8 mouse cellular contexts compared by ENCODE assay signal in genomic region chr13:44907702-44908101, GRCm38 (mm10).
DNase-seq lines count a peak whose midpoint lies in the region; ATAC-seq and TF ChIP-seq lines count a peak whose summit lies in the region.

No protein-coding gene starts in this region.

- no peak overlapping the region for H3K4me2 ChIP-seq in forebrain, embryonic 15.5 days (replicated peaks)
- no peak overlapping the region for H3K4me2 ChIP-seq in heart, embryonic 15.5 days
- H3K4me2 ChIP-seq in lung, embryonic 14.5 days: no peak overlapping the region

- peaks cover 21% of the 10 kb centered on the region for H3K4me1 ChIP-seq in forebrain, embryonic 15.5 days
- H3K4me1 ChIP-seq in heart, embryonic 15.5 days (replicated peaks): peaks cover 47% of the 10 kb centered on the region
- H3K4me1 ChIP-seq in lung, embryonic 14.5 days (ENCODE audit: insufficient read depth): peaks cover 16% of the 10 kb centered on the region

- no peak overlapping the region for H3K4me3 ChIP-seq in forebrain, embryonic 15.5 days
- no peak overlapping the region for H3K4me3 ChIP-seq in heart, embryonic 15.5 days
- no peak overlapping the region for H3K4me3 ChIP-seq in lung, embryonic 14.5 days (ENCODE audit: low read depth, low read length)

- H3K27me3 ChIP-seq in forebrain, embryonic 15.5 days: no peaks in the 10 kb centered on the region
- H3K27me3 ChIP-seq in heart, embryonic 15.5 days: no peaks in the 10 kb centered on the region
- H3K27me3 ChIP-seq in lung, embryonic 14.5 days (ENCODE audit: insufficient read depth, low read length): no peaks in the 10 kb centered on the region

- 13% methylated on average over 6 of the region's 6 CpGs for WGBS in forebrain, embryonic 15.5 days
- 18% methylated on average over 6 of the region's 6 CpGs for WGBS in heart, embryonic 15.5 days
- WGBS in lung, embryonic 14.5 days: 17% methylated on average over 6 of the region's 6 CpGs

- peak overlapping the region; percentile 73 for H3K27ac ChIP-seq in forebrain, embryonic 15.5 days (replicated peaks)
- peak overlapping the region; percentile 71 for H3K27ac ChIP-seq in heart, embryonic 15.5 days
- H3K27ac ChIP-seq in lung, embryonic 14.5 days (ENCODE audit: low read depth): peak overlapping the region; percentile 83

- peaks cover 33% of the 10 kb centered on the region for H3K36me3 ChIP-seq in forebrain, embryonic 15.5 days
- H3K36me3 ChIP-seq in heart, embryonic 15.5 days: peaks cover 23% of the 10 kb centered on the region; the same call in 1 of the 2 replicates
- peaks cover 63% of the 10 kb centered on the region for H3K36me3 ChIP-seq in lung, embryonic 14.5 days (ENCODE audit: insufficient read depth)

- no peak overlapping the region for H3K9ac ChIP-seq in forebrain, embryonic 15.5 days (replicated peaks)
- no peak overlapping the region for H3K9ac ChIP-seq in heart, embryonic 15.5 days
- H3K9ac ChIP-seq in lung, embryonic 14.5 days: no peak overlapping the region

- TF ChIP-seq CTCF in lung, embryonic 14.5 days (IDR thresholded peaks at IDR 0.05; ENCODE audit: low read depth): no peak

- ATAC-seq in forebrain, embryonic 15.5 days (replicated peaks): peak; percentile 94
- peak; percentile 87 for ATAC-seq in heart, embryonic 15.5 days (replicated peaks; ENCODE audit: insufficient number of reproducible peaks, insufficient read depth, low FRiP score, low read depth)
- peak; percentile 98 for ATAC-seq in lung, embryonic 14.5 days (ENCODE audit: insufficient read depth)
- no peak for ATAC-seq in activated CD4-positive, CD25-positive, alpha-beta regulatory T cell, adult 4 months

- H3K9me3 ChIP-seq in forebrain, embryonic 15.5 days: no peaks in the 10 kb centered on the region
- no peaks in the 10 kb centered on the region for H3K9me3 ChIP-seq in heart, embryonic 15.5 days (replicated peaks)
- H3K9me3 ChIP-seq in lung, embryonic 14.5 days (ENCODE audit: low read depth, low read length): no peaks in the 10 kb centered on the region

- DNase-seq in spleen, postnatal 36 days (ENCODE audit: low spot score in 2 of 2): peak; percentile 16 to 32
- DNase-seq in spleen, postnatal 14 days (ENCODE audit: low spot score in 2 of 2): no peak
- DNase-seq in kidney, postnatal 36 days: peak; percentile 86
- peak; percentile 97 for DNase-seq in lung, embryonic 14.5 days
- peak; percentile 94 for DNase-seq in skeletal muscle tissue, adult 2 months (ENCODE audit: low read depth, low spot score)

Comparison
In these comparisons a context has a peak if more than half of its experiments do, and no peak if none do; other contexts are left out.
1. DNase-seq: peak in spleen, postnatal 36 days (2 of 2), kidney, postnatal 36 days (2 of 2), lung, embryonic 14.5 days (single experiment) and skeletal muscle tissue, adult 2 months (single experiment); none in spleen, postnatal 14 days (0 of 2).
2. Peak in every context shown above with its lines, with median percentiles within 50 percentile points of each other: H3K27ac ChIP-seq.